Mouse (Mus musculus) heart, postnatal 0 days (tissue): ENCODE data around the gene Nid1.
"Not testable (repeated sequence)": the region's sequence is repeated elsewhere in the genome, so short reads cannot be mapped to it uniquely, and the experiment has no call there.

Experiments
- CTCF ChIP-seq: IDR thresholded peaks from 2 replicates; pipeline ENCODE4 v1.5.1; 2016; ENCODE audit warnings: antibody characterized with exemption, control low read depth, low read depth
- EP300 ChIP-seq: IDR thresholded peaks from 2 replicates; pipeline ENCODE4 v1.6.1; 2016; ENCODE audit warnings: antibody characterized with exemption, low read depth

DNA sequence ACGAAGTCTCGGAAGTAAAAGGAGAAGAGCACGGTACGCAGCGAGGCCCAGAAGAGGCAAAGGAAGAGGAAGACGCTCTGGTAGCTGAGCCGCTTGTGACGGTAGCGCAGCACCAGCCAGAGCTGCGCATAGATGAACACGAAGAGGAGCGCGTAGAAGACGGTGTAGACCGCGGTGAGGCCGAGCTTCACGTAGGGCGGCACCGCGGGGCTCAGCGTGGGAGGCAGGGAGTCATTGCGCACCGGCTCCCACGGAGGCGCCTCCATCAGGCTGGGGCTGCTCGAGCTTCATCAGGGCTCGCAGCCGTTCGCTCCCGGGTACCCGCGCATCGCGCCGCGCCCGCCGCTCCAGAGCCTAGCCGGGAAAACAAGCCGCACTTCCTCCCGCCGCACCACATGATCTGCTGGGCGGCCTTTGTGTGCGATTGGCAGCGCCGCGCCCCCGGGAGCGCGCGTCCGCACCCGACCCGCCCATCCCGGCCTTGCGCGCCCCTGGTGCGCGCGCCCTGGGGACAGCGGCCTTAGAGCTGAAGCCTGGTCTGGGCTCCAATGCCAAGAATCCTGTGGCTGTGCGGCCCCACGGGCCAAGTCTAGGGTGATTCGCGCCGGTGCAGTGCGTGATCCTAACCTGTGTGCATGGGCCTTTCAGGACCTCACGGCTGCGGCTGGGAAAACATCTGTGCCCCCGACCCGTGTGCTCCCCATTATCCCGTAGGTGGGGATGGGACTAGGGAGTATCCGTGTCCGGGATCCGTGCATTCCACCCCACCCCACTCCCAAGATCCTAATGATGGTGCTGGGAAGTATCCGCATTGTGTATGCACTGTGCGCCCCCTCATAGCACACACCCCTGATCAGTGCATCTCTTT, 43.9 kb upstream of the Nid1 start, which contains the start of gene Gpr137b:
- not testable (repeated sequence) for TF ChIP-seq CTCF, EP300
